Mouse (Mus musculus) adrenal gland, postnatal 14 days (tissue): Measurements from ENCODE around the gene Prcc. TPM values are rescaled to one million over a fixed set of nuclear protein-coding genes. Genes with fewer than 3 reads are reported as not detected.
"Not testable (repeated sequence)": the region's sequence is repeated elsewhere in the genome, so short reads cannot be mapped to it uniquely, and the experiment has no call there.

ENCODE experiments used
- DNase-seq: peaks from one replicate; pipeline ENCODE4 v3.0.0; 2021; ENCODE audit warnings: mixed read lengths
- total RNA-seq: library from RNA; stranded (reverse); gene quantifications from 2 replicates; pipeline ENCODE4 v1.2.3, GENCODE M21; 2021

Prcc gene
- total RNA-seq, 1 experiment from 2014 or later: 50.0 TPM

GRCm38 (mm10) chr3:87846186-87846585 lies 39.2 kb downstream of the Prcc start:
- DNase-seq: no peak

DNA sequence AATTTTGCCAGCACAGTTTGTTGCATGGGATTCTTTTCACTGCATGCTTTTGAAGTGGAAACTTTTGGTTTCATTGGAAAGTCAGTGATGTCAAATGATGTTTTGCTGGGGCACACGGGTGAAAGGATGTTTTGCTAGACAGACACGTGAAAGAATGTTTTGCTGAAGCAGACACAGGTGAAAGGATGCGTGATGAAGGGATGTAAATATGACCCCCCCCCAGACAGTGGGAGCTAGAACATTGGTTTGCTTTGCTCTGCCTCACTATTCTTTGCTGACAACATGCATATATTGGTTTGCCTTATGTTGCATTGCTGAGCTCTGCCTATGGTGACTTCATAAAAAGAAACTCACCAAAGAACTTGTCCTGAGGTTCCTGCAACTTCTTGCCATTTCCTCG lies 40.4 kb downstream of the Prcc start:
- no peak for DNase-seq

DNA sequence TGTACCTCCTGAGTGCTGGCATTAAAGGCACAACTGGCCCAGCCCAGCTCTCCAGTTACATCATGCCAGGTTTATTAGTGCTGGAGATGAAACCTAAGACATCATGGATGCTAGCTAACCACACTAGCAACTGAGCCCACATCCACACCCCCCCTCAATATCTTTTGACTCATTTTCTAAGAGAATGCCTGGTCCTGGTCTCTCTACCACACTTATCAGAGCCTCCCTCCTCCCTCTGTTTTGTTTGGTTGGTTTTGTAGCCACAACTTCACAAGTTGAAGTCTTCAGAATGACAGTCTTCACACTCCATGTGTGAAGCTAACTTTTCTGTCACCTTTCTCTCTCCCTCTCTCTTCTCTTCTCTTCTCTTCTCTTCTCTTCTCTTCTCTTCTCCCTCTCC lies 44.5 kb downstream of the Prcc start:
- no peak for DNase-seq

- peak; percentile 85 for DNase-seq
Measured at GRCm38 (mm10) chr3:87838622-87839021, 46.8 kb downstream of the Prcc start.

GRCm38 (mm10) chr3:87833482-87833881 lies 51.9 kb downstream of the Prcc start:
- DNase-seq: no peak

- DNase-seq: no peak
Measured at GRCm38 (mm10) chr3:87832109-87832859, 53.1 kb downstream of the Prcc start.

DNA sequence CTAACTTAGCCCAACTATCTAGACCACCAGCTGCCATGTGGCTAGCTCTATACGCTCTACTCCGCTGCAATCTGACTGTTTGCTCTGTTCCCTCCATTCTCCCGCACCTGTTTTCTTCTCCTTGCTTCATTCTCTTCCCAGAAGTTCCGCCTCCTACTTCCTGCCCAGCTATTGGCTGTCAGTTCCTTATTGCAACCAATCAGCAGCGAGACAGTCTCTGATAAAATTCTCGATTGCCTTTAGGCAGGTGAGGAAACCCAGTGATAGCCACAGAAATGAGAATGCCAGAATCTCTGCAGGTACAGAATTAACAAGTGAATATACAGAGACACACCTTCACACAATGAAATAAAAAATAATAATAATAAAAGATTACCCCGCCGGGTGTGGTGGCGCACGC lies 56.4 kb downstream of the Prcc start:
- DNase-seq: no peak

DNA sequence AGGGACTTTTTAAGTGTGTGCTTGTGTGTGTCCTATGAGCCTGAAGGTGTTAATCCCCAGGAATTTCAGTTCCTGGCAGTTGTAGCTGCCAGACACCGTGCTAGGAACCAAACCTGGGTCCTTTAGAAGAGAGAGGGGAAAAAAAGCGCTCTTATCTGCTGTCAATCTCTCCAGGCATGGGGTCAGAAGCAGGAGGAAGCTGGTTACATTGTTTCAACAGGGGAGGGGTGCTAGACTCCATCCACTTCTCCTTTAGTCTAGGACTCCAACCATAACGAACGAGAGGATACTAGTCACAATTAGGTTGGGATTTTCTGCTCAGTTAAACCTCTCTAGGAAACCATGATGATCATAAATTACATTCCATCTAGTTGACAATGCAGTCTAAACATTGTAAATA lies 57.0 kb downstream of the Prcc start:
- DNase-seq: no peak

DNA sequence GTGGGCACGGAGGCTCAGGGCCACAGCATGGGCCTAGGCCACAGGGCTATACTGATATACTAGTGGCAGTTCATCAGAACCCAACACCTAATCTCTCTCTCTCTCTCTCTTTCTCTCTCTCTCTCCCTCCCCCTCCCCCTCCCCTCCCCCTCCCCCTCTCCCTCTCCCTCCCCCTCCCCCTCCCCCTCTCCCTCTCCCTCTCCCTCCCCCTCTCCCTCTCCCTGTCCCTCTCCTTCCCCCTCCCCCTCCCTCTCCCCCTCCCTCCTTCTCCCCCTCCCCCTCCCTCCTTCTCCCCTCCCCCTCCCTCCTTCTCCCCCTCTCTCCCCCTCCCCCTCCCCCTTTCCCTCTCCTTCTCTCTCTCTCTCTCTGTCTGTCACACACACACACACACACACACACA lies 61.2 kb downstream of the Prcc start, which contains the start of gene Pear1:
Gene Pear1, minus strand, starts transcription at position 101 of the 400 bp plus-strand sequence.
- DNase-seq: not testable (repeated sequence)

DNA sequence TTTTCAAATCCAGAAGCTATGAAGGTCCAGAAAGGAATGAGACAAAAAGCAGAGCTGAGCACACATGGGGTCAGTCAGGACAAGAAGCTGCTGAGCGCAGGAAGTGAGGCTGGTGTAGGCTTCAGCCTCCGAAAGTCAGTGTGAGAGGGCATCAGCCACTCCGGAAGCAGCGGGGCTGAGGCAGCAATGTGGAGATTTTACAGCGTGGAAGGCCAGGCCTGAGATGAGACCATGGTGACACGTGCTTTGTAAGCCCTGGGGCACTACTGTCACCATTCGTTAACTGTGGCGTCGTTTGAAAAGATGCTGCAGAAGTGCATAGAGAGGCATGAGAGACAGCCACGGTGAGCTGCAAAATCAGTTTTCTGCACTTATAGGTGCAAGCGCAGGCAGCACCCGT lies 67.2 kb downstream of the Prcc start:
- no peak for DNase-seq

GRCm38 (mm10) chr3:87816646-87817093 lies 68.7 kb downstream of the Prcc start:
- peak; percentile 81 for DNase-seq

GRCm38 (mm10) chr3:87816166-87816565 lies 69.2 kb downstream of the Prcc start:
- DNase-seq: no peak

GRCm38 (mm10) chr3:87812873-87813272 lies 72.5 kb downstream of the Prcc start:
- no peak for DNase-seq

GRCm38 (mm10) chr3:87812413-87812812 lies 73.0 kb downstream of the Prcc start:
- no peak for DNase-seq

- DNase-seq: no peak
Measured at GRCm38 (mm10) chr3:87811297-87811696, 74.1 kb downstream of the Prcc start.

- DNase-seq: no peak
Measured at GRCm38 (mm10) chr3:87809322-87809962, 76.0 kb downstream of the Prcc start.

Other genes with a start within 250 kb of the Prcc start
- 0.56 and 0.60 TPM in 2 replicates for gene Lrrc71, start 137.0 kb downstream of the Prcc start, total RNA-seq
- 4.3 and 14.4 TPM in 2 replicates for gene Ntrk1, start 90.4 kb downstream of the Prcc start, total RNA-seq
- gene Insrr, start 88.7 kb downstream of the Prcc start, total RNA-seq: 0.70 and 2.2 TPM in 2 replicates
- 29.1 and 36.7 TPM in 2 replicates for gene Pear1, start 61.3 kb downstream of the Prcc start, total RNA-seq
- 0.19 and 3.7 TPM in 2 replicates for gene Sh2d2a, start 38.9 kb downstream of the Prcc start, total RNA-seq
- gene Hdgf, start 20.7 kb upstream of the Prcc start, total RNA-seq: 169 and 171 TPM in 2 replicates
- gene Mrpl24, start 33.9 kb upstream of the Prcc start, total RNA-seq: 115 and 119 TPM in 2 replicates
- gene Isg20l2, start 44.7 kb upstream of the Prcc start, total RNA-seq: 22.9 and 23.4 TPM in 2 replicates
- 13.9 and 15.6 TPM in 2 replicates for gene Rrnad1, start 45.1 kb upstream of the Prcc start, total RNA-seq
- not detected in 2 replicates for gene Crabp2, start 63.1 kb upstream of the Prcc start, total RNA-seq
- gene Nes, start 85.5 kb upstream of the Prcc start, total RNA-seq: 14.5 and 23.0 TPM in 2 replicates
- 28.5 and 31.5 TPM in 2 replicates for gene Bcan, start 114.6 kb upstream of the Prcc start, total RNA-seq
- gene Hapln2, start 142.0 kb upstream of the Prcc start, total RNA-seq: not detected in 2 replicates
- 15.7 and 22.5 TPM in 2 replicates for gene Gpatch4, start 157.5 kb upstream of the Prcc start, total RNA-seq
- 135 and 138 TPM in 2 replicates for gene Naxe, start 172.9 kb upstream of the Prcc start, total RNA-seq
- not detected in 2 replicates for gene Ttc24, start 192.7 kb upstream of the Prcc start, total RNA-seq
- gene Iqgap3, start 196.4 kb upstream of the Prcc start, total RNA-seq: 7.3 and 8.0 TPM in 2 replicates